Mouse (Mus musculus): ENCODE data around the gene Nipal3. TPM values are rescaled to one million over a fixed set of nuclear protein-coding genes. Genes with fewer than 3 reads are reported as not detected.
A peak's percentile ranks its signal among the peaks of the same experiment; 100 is the strongest.

Gene Nipal3
- polyA plus RNA-seq, 1 experiment from 2014 or later, result 7.5 TPM

GRCm38 (mm10) chr4:135453572-135453971 is 41.3 kb downstream of the Nipal3 start:
- no peaks in the 10 kb centered on the region for H3K36me3 ChIP-seq
- 75% methylated on average over 12 of the region's 12 CpGs for WGBS
- no peak overlapping the region for H3K4me3 ChIP-seq (replicated peaks)
- H3K4me2 ChIP-seq (replicated peaks), result no peak overlapping the region
- H3K27me3 ChIP-seq, result no peaks in the 10 kb centered on the region
- H3K9ac ChIP-seq (replicated peaks), result no peak overlapping the region
- ATAC-seq, result no peak
- no peaks in the 10 kb centered on the region for H3K9me3 ChIP-seq
- peaks cover 13% of the 10 kb centered on the region for H3K4me1 ChIP-seq (replicated peaks)
- H3K27ac ChIP-seq, result no peak overlapping the region

DNA sequence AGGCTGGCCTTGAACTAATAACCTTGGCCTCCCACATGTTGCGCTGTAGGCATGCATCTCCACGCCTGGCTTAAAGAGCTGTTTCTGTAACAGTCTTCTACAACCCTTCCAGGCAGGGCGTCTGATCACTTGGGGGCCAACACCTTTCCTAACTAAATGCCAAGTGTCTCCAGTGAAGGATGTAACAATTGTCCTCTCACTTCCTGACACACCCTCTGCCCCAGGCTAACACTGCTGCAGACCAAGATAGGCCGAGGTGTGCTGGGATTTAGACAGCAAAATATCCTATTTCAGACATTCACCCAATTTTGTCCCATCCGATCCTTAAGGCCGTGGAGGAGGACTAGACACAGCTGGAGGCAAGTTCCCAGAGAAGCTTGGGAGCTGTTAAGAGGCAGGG is 41.7 kb downstream of the Nipal3 start:
- no peaks in the 10 kb centered on the region for H3K36me3 ChIP-seq
- H3K9ac ChIP-seq (replicated peaks), result no peak overlapping the region
- whole genome bisulfite sequencing, result 84% methylated on average over 6 of the region's 6 CpGs
- H3K4me2 ChIP-seq (replicated peaks), result no peak overlapping the region
- H3K4me1 ChIP-seq (replicated peaks), result peaks cover 13% of the 10 kb centered on the region
- no peak for ATAC-seq
- no peak overlapping the region for H3K4me3 ChIP-seq (replicated peaks)
- no peak overlapping the region for H3K27ac ChIP-seq
- H3K9me3 ChIP-seq, result no peaks in the 10 kb centered on the region
- no peaks in the 10 kb centered on the region for H3K27me3 ChIP-seq

GRCm38 (mm10) chr4:135451360-135452015 is 43.4 kb downstream of the Nipal3 start:
- H3K4me2 ChIP-seq (replicated peaks), result 0 out of 2 replicates have a peak overlapping the region, but pooled peaks have one; percentile 25
- no peak for ATAC-seq
- WGBS, result 47% methylated on average over 18 of the region's 18 CpGs

GRCm38 (mm10) chr4:135442473-135442872 is 52.4 kb downstream of the Nipal3 start:
- ATAC-seq, result no peak
- Histone ChIP-seq H3K4me3 (replicated peaks) (no peak overlapping the region), H3K36me3 (no peaks in the 10 kb centered on the region), H3K4me1 (replicated peaks) (peaks cover 5% of the 10 kb centered on the region; the same call in 1 of the 2 replicates), H3K27me3 (no peaks in the 10 kb centered on the region), H3K4me2 (replicated peaks) (no peak overlapping the region), H3K27ac (no peak overlapping the region), H3K9ac (replicated peaks) (no peak overlapping the region), H3K9me3 (no peaks in the 10 kb centered on the region)
- WGBS, result 65% methylated on average over 5 of the region's 5 CpGs

More at GRCm38 (mm10) chr4:135451360-135452015, 43.4 kb downstream of the Nipal3 start:
- H3K4me1 ChIP-seq (replicated peaks), result peaks cover 13% of the 10 kb centered on the region
- 0 out of 2 replicates have a peak overlapping the region, but pooled peaks have one; percentile 14 for H3K9ac ChIP-seq (replicated peaks)
- no peaks in the 10 kb centered on the region for H3K27me3 ChIP-seq
- no peaks in the 10 kb centered on the region for H3K36me3 ChIP-seq
- no peaks in the 10 kb centered on the region for H3K9me3 ChIP-seq
- no peak overlapping the region for H3K27ac ChIP-seq
- H3K4me3 ChIP-seq (replicated peaks), result no peak overlapping the region

DNA sequence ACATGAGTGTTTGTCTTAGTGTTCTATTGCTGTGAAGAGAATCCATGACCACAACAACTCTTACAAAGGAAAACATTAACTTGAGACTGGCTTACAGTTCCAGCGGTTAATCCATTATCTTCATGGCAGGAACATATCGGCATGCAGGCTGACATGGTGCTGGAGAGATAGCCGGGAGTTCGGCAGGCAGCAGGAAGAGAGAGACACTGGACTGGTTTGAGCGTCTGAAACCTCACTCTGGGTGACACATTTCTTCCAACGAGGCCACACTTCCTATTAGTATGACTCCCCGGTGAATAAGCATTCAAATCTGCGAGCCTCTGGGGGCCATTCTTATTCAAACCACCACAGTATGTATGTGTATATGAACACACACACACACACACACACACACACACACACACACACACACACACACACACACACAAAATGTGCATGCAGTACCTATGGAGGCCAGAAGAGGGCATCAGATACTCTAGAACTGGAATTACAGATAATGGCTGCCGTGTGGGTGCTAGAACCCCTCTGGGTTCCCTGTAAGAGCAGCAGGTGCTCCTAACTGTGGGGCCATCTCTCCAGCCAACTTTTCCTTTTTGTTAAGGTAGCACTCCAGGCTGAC is 54.8 kb downstream of the Nipal3 start:
- H3K4me3 ChIP-seq (replicated peaks), result no peak overlapping the region
- 69% methylated on average over 9 of the region's 9 CpGs for WGBS
- no peak overlapping the region for H3K9ac ChIP-seq (replicated peaks)
- H3K36me3 ChIP-seq, result no peaks in the 10 kb centered on the region
- no peak for ATAC-seq
- no peaks in the 10 kb centered on the region for H3K9me3 ChIP-seq
- 0 out of 2 replicates have a peak, but pooled peaks cover 4% of the 10 kb centered on the region for H3K27me3 ChIP-seq
- peaks cover 5% of the 10 kb centered on the region; the same call in 1 of the 2 replicates for H3K4me1 ChIP-seq (replicated peaks)
- H3K27ac ChIP-seq, result no peak overlapping the region
- H3K4me2 ChIP-seq (replicated peaks), result no peak overlapping the region

- 6% methylated on average over 15 of the region's 15 CpGs for WGBS
- Histone ChIP-seq H3K9ac (replicated peaks) (no peak overlapping the region), H3K9me3 (no peaks in the 10 kb centered on the region), H3K27me3 (0 out of 2 replicates have a peak, but pooled peaks cover 4% of the 10 kb centered on the region), H3K36me3 (no peaks in the 10 kb centered on the region), H3K4me1 (replicated peaks) (peaks cover 12% of the 10 kb centered on the region), H3K4me3 (replicated peaks) (no peak overlapping the region), H3K27ac (no peak overlapping the region), H3K4me2 (replicated peaks) (peak overlapping the region; percentile 24)
- peak; percentile 66; the same call in 1 of the 2 replicates for ATAC-seq
Observed at GRCm38 (mm10) chr4:135439188-135439647, 55.6 kb downstream of the Nipal3 start.

GRCm38 (mm10) chr4:135437924-135438323 is 56.9 kb downstream of the Nipal3 start:
- Histone ChIP-seq H3K27me3 (0 out of 2 replicates have a peak, but pooled peaks cover 4% of the 10 kb centered on the region), H3K4me1 (replicated peaks) (peaks cover 15% of the 10 kb centered on the region), H3K9ac (replicated peaks) (no peak overlapping the region), H3K27ac (no peak overlapping the region), H3K36me3 (no peaks in the 10 kb centered on the region), H3K9me3 (no peaks in the 10 kb centered on the region), H3K4me3 (replicated peaks) (no peak overlapping the region), H3K4me2 (replicated peaks) (no peak overlapping the region)
- ATAC-seq, result no peak

DNA sequence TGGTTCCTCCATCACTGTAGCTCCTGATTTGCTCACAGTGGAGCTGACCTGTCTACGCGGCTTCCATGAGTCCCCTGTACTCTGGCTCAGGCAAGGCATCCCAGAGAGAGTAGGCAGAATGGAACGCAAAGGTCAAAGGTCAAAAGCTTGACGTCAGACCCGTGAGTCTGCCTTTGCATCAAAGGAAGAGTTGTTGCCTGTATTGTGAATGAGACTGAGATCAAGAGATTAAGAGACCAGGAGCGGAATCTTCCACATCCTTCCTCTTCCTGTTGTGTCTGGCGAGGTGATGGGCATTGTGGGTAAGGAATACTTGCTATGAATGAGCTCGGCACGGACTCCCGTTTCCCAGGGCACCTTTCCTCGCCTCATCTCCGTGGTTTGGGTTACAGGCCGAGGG is 58.5 kb downstream of the Nipal3 start:
- H3K27ac ChIP-seq, result no peak overlapping the region
- no peaks in the 10 kb centered on the region for H3K36me3 ChIP-seq

DNA sequence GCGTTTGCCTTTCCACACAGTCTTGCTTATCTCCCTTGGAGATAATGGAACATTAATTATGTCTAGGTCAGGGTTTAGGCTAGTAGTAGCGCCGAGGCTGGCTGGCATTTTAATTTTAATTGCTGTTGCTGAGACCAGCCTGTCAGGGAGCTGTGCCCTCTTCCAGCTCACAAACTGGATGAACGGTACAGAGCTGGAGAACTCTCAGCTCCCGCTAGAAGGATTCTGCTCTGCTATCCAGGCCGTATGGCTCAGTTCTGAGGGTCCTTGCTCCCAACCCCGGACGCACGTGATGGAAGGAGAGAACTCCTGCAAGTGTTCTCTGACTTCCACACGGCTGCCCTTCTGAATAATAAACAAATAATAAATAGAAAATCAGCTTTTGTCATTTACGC is 60.4 kb downstream of the Nipal3 start:
- peak; percentile 65 for ATAC-seq
- Histone ChIP-seq H3K4me3 (replicated peaks) (peak overlapping the region; percentile 68), H3K4me1 (replicated peaks) (peaks cover 18% of the 10 kb centered on the region), H3K4me2 (replicated peaks) (peak overlapping the region; percentile 79), H3K36me3 (no peaks in the 10 kb centered on the region), H3K27me3 (0 out of 2 replicates have a peak, but pooled peaks cover 4% of the 10 kb centered on the region), H3K9ac (replicated peaks) (peak overlapping the region; percentile 74), H3K9me3 (no peaks in the 10 kb centered on the region), H3K27ac (peak overlapping the region; percentile 79)
- 26% methylated on average over 11 of the region's 11 CpGs for WGBS

More for the DNA sequence above, 58.5 kb downstream of the Nipal3 start:
- Histone ChIP-seq H3K4me1 (replicated peaks) (peaks cover 20% of the 10 kb centered on the region), H3K27me3 (0 out of 2 replicates have a peak, but pooled peaks cover 4% of the 10 kb centered on the region), H3K4me2 (replicated peaks) (no peak overlapping the region), H3K9me3 (no peaks in the 10 kb centered on the region), H3K9ac (replicated peaks) (no peak overlapping the region), H3K4me3 (replicated peaks) (no peak overlapping the region)
- WGBS, result 65% methylated on average over 13 of the region's 13 CpGs
- no peak for ATAC-seq

GRCm38 (mm10) chr4:135433443-135434394 is 61.1 kb downstream of the Nipal3 start, which contains the start of gene Rcan3:
Gene Rcan3, minus strand, starts transcription at chr4:135433853.
- Histone ChIP-seq H3K9ac (replicated peaks) (peak within 1 kb of the TSS; percentile 82), H3K27ac (peak within 1 kb of the TSS; percentile 79), H3K36me3 (no peaks in the 10 kb centered on the region), H3K9me3 (no peaks in the 10 kb centered on the region), H3K4me2 (replicated peaks) (peak within 1 kb of the TSS; percentile 79), H3K4me3 (replicated peaks) (peak within 1 kb of the TSS; percentile 68), H3K4me1 (replicated peaks) (peaks cover 15% of the 10 kb centered on the region), H3K27me3 (0 out of 2 replicates have a peak, but pooled peaks cover 4% of the 10 kb centered on the region)
- peak; percentile 82 for ATAC-seq
- WGBS, result under 1% methylated on average over 60 of the region's 79 CpGs

DNA sequence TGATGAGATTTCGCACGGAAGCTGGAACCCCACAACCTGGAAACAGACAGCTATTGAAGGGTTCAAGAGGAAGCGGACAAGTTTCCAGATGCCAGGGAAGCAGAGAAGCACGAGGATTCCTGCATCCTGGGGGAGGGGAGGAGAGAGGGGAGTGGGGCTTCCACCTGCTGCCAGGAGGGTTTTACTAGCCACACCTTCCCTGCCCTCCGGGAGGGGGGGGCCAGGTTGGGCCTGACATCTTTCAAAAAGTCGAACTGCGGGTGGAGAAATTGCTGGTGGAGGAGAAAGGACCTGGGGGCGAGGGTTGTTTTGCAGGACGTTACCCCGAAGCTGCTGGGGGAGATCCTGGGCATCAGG is 61.8 kb downstream of the Nipal3 start:
- 5% methylated on average over 10 of the region's 10 CpGs for WGBS
- Histone ChIP-seq H3K36me3 (no peaks in the 10 kb centered on the region), H3K4me2 (replicated peaks) (peak overlapping the region; percentile 79), H3K4me3 (replicated peaks) (peak overlapping the region; percentile 68), H3K9me3 (no peaks in the 10 kb centered on the region), H3K9ac (replicated peaks) (peak overlapping the region; percentile 82), H3K4me1 (replicated peaks) (peaks cover 15% of the 10 kb centered on the region), H3K27me3 (0 out of 2 replicates have a peak, but pooled peaks cover 4% of the 10 kb centered on the region), H3K27ac (0 out of 2 replicates have a peak overlapping the region, but pooled peaks have one; percentile 35)
- ATAC-seq, result peak; percentile 18; the same call in 1 of the 2 replicates

Measured in midbrain, embryonic 13.5 days (tissue).